Mouse (Mus musculus) c-Kit-positive CD71-positive TER-119-positive erythroid progenitor cells, embryonic 14.5 days (primary cell): ENCODE measurements around the gene Pecam1.
"Not testable (repeated sequence)": the region's sequence is repeated elsewhere in the genome, so short reads cannot be mapped to it uniquely, and the experiment has no call there.

Source experiments
- DNase-seq: peaks from one replicate; pipeline ENCODE4 v3.0.0-alpha.2; 2013; ENCODE audit warnings: low spot score

The Pecam1 gene

DNA sequence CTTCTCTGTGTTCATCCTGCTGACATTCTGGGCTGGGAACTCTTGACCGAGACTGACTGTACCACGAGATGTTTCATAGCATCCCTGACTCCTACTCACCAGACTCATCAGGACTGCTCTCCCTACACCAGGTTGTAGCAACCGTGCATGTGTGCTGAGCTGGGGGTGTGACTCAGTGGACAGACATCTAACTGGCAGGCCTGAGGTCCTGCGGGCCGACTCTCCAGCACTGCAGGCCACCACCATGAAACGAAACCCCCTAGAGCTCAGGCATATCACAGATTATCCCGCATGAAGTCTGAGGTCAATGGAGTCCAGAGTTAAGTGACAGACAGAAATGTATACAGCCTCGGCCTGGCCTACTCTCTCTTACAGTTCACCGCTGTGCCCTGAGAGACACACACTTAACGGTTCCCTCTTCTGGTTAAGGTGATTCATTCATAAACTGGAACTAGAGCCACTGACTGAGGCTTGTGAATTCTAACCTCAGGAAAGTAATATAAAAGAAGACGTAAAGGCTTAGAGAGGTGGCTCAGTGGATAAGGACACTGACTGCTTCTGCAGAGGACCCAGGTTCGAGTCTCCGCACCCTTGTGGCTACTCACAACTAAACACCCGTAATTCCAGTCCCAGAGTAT, 83.8 kb downstream of the Pecam1 start:
- DNase-seq, result no peak

GRCm38 (mm10) chr11:106665841-106666240, 84.6 kb downstream of the Pecam1 start:
- DNase-seq, result no peak

DNA sequence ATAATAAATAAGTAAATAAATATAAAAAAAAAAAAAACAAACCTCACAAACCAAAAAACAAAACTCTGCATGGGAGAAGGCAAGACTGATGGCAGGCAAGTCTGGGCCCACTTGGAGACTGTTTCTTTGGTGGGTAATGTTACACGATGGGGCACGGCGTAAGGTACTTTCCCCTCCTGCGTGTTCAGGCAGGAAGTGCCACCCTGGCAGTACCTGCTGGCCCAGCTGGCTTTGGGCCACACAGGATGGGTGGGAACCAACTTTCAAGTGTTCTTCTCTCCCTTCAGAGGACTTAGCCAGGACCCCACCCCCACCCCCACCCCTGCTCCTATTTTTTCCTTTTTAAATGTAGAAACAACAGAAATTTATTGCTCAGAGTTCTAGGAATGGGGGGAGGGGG, 85.1 kb downstream of the Pecam1 start:
- DNase-seq, result no peak

- no peak for DNase-seq
Observed at GRCm38 (mm10) chr11:106664691-106665090, 85.7 kb downstream of the Pecam1 start.

DNA sequence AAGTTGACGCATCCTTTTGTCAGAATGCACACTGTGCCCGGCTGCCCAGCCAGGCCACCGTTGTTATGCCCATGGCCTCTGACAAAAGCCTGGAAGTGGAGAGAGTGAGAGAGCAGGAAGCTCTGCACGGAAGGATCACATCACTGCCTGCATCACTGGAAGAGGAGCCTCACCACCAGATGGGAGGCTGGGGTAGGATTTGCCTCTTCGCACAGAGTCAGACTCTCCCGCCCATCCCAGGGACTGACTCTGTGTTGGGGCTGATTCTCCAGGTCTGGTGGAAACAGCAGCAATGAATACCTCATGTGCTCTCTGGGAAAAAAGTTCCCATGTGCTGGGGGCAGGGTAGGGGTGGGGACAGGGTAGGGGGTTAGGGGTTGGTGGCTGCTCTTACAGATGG, 86.6 kb downstream of the Pecam1 start:
- no peak for DNase-seq

GRCm38 (mm10) chr11:106662634-106663407, 87.6 kb downstream of the Pecam1 start:
- DNase-seq, result no peak

DNA sequence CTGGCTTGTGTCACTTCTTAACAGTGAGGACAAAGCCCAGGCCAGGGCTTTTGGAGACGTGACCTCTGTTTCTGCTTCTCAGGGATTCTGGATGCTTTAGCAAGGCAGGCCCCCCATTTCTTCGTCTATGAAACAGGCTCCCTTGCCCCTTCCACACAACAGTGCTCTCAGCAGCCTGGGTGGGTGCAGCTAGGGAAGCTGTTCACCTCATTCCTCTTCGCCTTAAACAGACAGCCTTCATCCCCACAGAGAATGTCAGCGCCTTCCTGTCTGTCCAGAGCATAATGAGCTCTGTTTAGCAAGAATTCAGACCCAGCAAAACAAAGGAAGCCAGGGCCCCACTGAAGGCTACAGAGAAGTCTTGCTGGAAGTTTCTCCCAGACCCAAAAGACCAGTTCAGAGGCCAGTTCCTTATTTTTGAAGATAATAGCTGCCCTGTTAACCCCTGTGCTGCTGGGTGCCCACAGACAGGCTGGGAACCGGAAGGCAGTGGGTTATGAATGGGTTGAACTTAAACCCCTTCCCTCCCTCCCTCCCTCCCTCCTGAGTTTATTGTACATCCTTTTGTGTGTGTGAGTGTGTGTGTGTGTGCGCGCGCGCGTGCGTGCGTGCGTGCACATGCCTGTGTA, 89.9 kb downstream of the Pecam1 start:
- no peak for DNase-seq

GRCm38 (mm10) chr11:106659598-106660295, 90.7 kb downstream of the Pecam1 start:
- no peak for DNase-seq

- no peak for DNase-seq
Observed at GRCm38 (mm10) chr11:106658051-106658880, 92.2 kb downstream of the Pecam1 start.

GRCm38 (mm10) chr11:106656896-106657498, 93.4 kb downstream of the Pecam1 start:
- DNase-seq, result not testable (repeated sequence)

- peak; percentile 67 for DNase-seq
Observed at GRCm38 (mm10) chr11:106648347-106648746, 102.1 kb downstream of the Pecam1 start.

DNA sequence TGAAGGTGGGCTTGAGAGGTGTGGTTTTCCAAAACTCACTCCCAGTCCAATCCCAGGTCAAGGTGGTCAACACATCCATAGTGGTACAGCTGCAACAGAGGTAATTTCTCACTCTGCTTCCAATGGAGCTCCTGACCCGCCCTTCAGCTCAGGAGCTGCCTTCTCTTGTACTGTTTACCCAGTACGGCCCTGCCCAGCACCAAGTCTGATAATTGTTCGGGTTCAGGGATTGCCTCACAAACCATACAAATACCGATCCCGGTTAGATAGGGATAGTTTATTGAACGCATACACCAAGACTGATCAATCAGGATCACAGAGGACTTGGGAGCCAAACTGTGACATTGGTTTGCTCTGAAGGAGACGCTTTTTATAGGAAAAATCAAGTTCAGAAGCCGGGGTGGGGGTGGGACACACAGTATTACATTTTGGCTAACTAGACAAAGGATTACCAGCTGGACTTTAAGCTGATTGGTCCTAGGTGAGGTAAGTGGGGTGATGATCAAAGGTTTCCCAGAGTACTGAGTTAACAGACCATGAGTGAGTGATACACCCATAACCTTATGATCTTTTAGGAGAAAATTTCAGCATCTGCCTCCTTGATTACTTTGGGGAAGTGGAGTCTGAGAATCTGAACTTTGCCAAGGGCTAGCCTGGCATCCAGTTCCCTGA, 107.3 kb downstream of the Pecam1 start:
- no peak for DNase-seq

DNA sequence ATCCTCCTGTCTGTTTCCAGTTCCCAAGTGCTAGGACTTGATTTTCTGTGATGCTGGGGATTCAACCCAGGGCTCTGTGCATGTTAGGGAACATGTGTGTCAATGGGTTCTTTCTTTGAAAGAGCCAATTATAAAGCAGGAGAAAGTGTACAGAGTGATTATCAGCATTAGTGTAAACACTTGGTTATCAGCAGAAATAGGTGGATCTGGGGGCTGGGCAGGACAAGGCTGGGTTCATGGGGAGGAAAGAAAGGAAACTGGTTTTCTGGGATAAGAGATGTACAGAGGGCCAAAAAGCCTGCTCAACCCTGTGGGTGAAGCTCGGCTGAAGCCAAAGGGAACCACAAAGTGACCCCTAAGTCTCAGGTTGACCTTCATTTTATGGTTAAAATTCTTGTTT, 108.8 kb downstream of the Pecam1 start:
- no peak for DNase-seq

- DNase-seq, result no peak
Observed at GRCm38 (mm10) chr11:106640059-106640458, 110.4 kb downstream of the Pecam1 start.

DNA sequence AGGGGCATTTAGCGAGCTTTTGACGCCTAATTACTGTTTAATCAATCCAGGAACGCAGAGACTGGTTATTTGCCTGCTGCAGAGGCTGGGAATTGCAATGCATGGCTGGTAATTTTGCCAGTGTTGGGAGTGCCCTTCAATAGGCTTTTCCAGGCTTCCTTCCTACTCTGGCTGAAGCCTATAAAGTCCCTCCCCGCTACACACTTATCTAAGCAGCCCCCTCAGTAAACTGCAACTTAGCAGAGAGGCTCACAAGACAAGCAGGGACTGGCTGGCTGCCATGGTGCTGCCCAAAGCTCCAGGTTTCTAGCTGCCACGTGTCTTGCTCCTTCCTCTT, 111.1 kb downstream of the Pecam1 start:
- no peak for DNase-seq

DNA sequence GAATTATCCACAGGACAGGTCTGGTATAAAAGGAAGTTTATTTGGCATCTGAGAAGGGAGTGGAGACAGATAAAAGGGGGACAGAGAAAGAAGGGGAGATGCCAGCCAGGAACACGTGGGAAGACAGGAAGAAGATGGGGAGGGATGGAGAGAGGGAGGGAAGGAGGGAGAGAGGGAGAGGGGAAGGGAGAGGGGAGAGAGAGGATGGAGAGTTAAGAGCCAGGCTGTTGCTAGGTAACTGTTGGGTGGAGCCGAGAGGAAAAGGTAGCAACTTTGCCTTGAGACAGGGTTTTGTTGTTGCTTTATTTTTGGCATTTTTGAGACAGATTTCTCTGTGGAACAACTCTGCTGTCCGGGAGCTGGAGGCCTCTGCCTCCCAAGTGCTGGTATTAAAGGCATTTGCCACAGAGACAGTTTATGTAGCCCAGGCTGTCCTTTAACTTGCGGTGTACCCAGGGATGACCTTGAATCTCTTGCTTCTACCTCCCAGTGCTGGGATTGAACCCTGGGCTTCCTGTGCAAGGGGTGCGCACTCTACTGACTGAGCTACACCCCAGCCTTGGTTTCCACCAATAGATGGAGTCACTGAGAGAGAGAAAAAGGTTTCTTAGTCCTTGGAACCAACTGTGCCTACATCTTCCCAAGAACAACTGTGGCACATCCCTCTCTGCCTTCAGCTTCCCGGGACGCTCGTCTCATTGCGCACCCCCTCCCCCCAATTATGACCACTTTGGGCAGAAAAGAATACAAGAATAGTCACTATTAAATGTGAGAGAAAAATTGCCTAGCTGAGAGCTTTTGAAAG, 111.7 kb downstream of the Pecam1 start:
- DNase-seq, result no peak

GRCm38 (mm10) chr11:106637754-106638153, 112.7 kb downstream of the Pecam1 start:
- no peak for DNase-seq

- DNase-seq, result no peak
Observed at GRCm38 (mm10) chr11:106635946-106636345, 114.5 kb downstream of the Pecam1 start.

GRCm38 (mm10) chr11:106634175-106634574, 116.3 kb downstream of the Pecam1 start:
- not testable (repeated sequence) for DNase-seq

DNA sequence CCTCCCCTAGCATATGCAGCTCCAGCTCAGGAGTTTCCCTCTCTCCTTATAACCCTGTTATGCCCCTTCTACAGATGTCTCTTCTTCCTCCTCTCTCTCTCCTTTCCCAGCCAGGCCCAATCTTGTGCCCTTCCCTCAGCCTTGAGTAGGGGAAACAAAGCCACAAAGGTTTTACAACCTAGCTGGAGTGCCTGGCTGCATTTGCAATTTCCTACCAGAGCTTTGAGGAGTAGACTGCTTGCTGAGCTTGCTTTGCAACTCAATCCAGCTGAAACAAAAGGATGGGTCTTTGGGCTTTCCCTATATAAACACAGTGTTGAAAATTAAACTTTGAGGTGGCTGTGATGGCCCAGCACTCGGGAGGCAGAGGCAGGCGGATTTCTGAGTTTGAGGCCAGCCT, 117.0 kb downstream of the Pecam1 start:
- no peak for DNase-seq
